Mouse (Mus musculus) cerebellum, adult 2 months (tissue): ENCODE results near the gene Tshr.

Source experiments
- CTCF ChIP-seq: fragments of 200-500 bp; IDR thresholded peaks from 2 replicates; pipeline ENCODE4 v1.5.1; 2011; ENCODE audit warnings: low read depth, mild to moderate bottlenecking, control low read depth, low read length, moderate library complexity, borderline replicate concordance; ENCODE audit not compliant: insufficient read depth
- POLR2A ChIP-seq: fragments of 200-500 bp; IDR thresholded peaks from 2 replicates; pipeline ENCODE4 v1.6.1; 2011; ENCODE audit warnings: low read length, control low read depth, borderline replicate concordance; ENCODE audit not compliant: insufficient read depth

GRCm38 (mm10) chr12:91486342-91486741 is 102.0 kb downstream of the Tshr start:
- TF ChIP-seq CTCF (no peak), POLR2A (no peak)
